Mouse (Mus musculus) E14TG2a.4 (cell line): Measurements from ENCODE around the gene Zfyve28.

ENCODE experiments used
- H3K27me3 ChIP-seq: 2 replicates; pipeline ENCODE4 v1.6.1; 2014; ENCODE audit warnings: low read length, control low read depth; ENCODE audit not compliant: insufficient read depth
- H3K36me3 ChIP-seq: 2 replicates; pipeline ENCODE4 v1.6.1; 2014; ENCODE audit warnings: low read length, control low read depth; ENCODE audit not compliant: insufficient read depth
- H3K4me1 ChIP-seq: replicated peaks from 2 replicates; pipeline ENCODE4 v1.6.1; 2014; ENCODE audit warnings: low read depth, low read length, control low read depth
- H3K4me3 ChIP-seq: replicated peaks from 2 replicates; pipeline ENCODE4 v1.5.1; 2014; ENCODE audit warnings: mild to moderate bottlenecking, low read length
- H3K9me3 ChIP-seq: 2 replicates; pipeline ENCODE4 v1.6.1; 2014; ENCODE audit warnings: low read length, control low read depth
- CTCF ChIP-seq: conservative IDR thresholded peaks from 2 replicates; pipeline ENCODE4 v1.5.1; 2014; ENCODE audit warnings: low read length
- NANOG ChIP-seq: IDR thresholded peaks from 2 replicates; pipeline ENCODE4 v1.6.1; 2014; ENCODE audit warnings: borderline replicate concordance, low read length, mixed read lengths
- POU5F1 ChIP-seq: IDR thresholded peaks from 2 replicates; pipeline ENCODE4 v1.6.1; 2014; ENCODE audit warnings: low read length, borderline replicate concordance

The Zfyve28 gene

GRCm38 (mm10) chr5:34196423-34196822 lies 91.8 kb downstream of the Zfyve28 start:
- peaks cover 15% of the 10 kb centered on the region for H3K27me3 ChIP-seq
- peaks cover 5% of the 10 kb centered on the region; the same call in 1 of the 2 replicates for H3K36me3 ChIP-seq
- H3K4me1 ChIP-seq = 0 out of 2 replicates have a peak, but pooled peaks cover 3% of the 10 kb centered on the region
- TF ChIP-seq POU5F1 (no peak), NANOG (no peak), CTCF (no peak)
- H3K9me3 ChIP-seq = no peaks in the 10 kb centered on the region
- H3K4me3 ChIP-seq = no peak overlapping the region

- no peak for TF ChIP-seq CTCF
- no peak for TF ChIP-seq NANOG
- no peak for TF ChIP-seq POU5F1
- Histone ChIP-seq H3K27me3 (peaks cover 15% of the 10 kb centered on the region), H3K4me1 (peaks cover 6% of the 10 kb centered on the region; the same call in 1 of the 2 replicates), H3K4me3 (no peak overlapping the region), H3K9me3 (no peaks in the 10 kb centered on the region), H3K36me3 (peaks cover 5% of the 10 kb centered on the region; the same call in 1 of the 2 replicates)
Observed at GRCm38 (mm10) chr5:34195786-34196185, 92.5 kb downstream of the Zfyve28 start.

- no peaks in the 10 kb centered on the region for H3K9me3 ChIP-seq
- peaks cover 11% of the 10 kb centered on the region for H3K4me1 ChIP-seq
- H3K27me3 ChIP-seq = peaks cover 15% of the 10 kb centered on the region
- peaks cover 5% of the 10 kb centered on the region; the same call in 1 of the 2 replicates for H3K36me3 ChIP-seq
- TF ChIP-seq NANOG (no peak), CTCF (no peak), POU5F1 (no peak)
- H3K4me3 ChIP-seq = no peak overlapping the region
Observed at GRCm38 (mm10) chr5:34194975-34195662, 93.1 kb downstream of the Zfyve28 start.

- peaks cover 5% of the 10 kb centered on the region; the same call in 1 of the 2 replicates for H3K36me3 ChIP-seq
- H3K4me3 ChIP-seq = no peak overlapping the region
- TF ChIP-seq POU5F1 = no peak
- TF ChIP-seq CTCF = no peak
- TF ChIP-seq NANOG = no peak
- no peaks in the 10 kb centered on the region for H3K9me3 ChIP-seq
- peaks cover 11% of the 10 kb centered on the region for H3K4me1 ChIP-seq
- H3K27me3 ChIP-seq = peaks cover 19% of the 10 kb centered on the region
Observed at GRCm38 (mm10) chr5:34194426-34194825, 93.8 kb downstream of the Zfyve28 start.

GRCm38 (mm10) chr5:34191843-34192242 lies 96.4 kb downstream of the Zfyve28 start:
- H3K4me3 ChIP-seq = no peak overlapping the region
- H3K27me3 ChIP-seq = peaks cover 14% of the 10 kb centered on the region
- TF ChIP-seq NANOG (no peak), POU5F1 (no peak), CTCF (peak; percentile 21)
- peaks cover 18% of the 10 kb centered on the region for H3K4me1 ChIP-seq
- no peaks in the 10 kb centered on the region for H3K9me3 ChIP-seq
- H3K36me3 ChIP-seq = peaks cover under 1% of the 10 kb centered on the region; the same call in 1 of the 2 replicates

- no peaks in the 10 kb centered on the region for H3K36me3 ChIP-seq
- no peak overlapping the region for H3K4me3 ChIP-seq
- H3K4me1 ChIP-seq = peaks cover 25% of the 10 kb centered on the region
- H3K27me3 ChIP-seq = peaks cover 22% of the 10 kb centered on the region
- TF ChIP-seq CTCF (no peak), NANOG (no peak), POU5F1 (no peak)
- H3K9me3 ChIP-seq = no peaks in the 10 kb centered on the region
Observed at GRCm38 (mm10) chr5:34191021-34191420, 97.2 kb downstream of the Zfyve28 start.

- no peak for TF ChIP-seq NANOG
- no peak for TF ChIP-seq CTCF
- no peak for TF ChIP-seq POU5F1
- Histone ChIP-seq H3K4me1 (peaks cover 25% of the 10 kb centered on the region), H3K36me3 (no peaks in the 10 kb centered on the region), H3K27me3 (peaks cover 37% of the 10 kb centered on the region), H3K4me3 (no peak overlapping the region), H3K9me3 (no peaks in the 10 kb centered on the region)
Observed at GRCm38 (mm10) chr5:34189521-34189920, 98.7 kb downstream of the Zfyve28 start.

GRCm38 (mm10) chr5:34188856-34189255 lies 99.4 kb downstream of the Zfyve28 start:
- H3K9me3 ChIP-seq = no peaks in the 10 kb centered on the region
- H3K4me3 ChIP-seq = no peak overlapping the region
- H3K27me3 ChIP-seq = peaks cover 44% of the 10 kb centered on the region
- TF ChIP-seq CTCF = no peak
- no peak for TF ChIP-seq POU5F1
- TF ChIP-seq NANOG = no peak
- peaks cover 25% of the 10 kb centered on the region for H3K4me1 ChIP-seq
- H3K36me3 ChIP-seq = no peaks in the 10 kb centered on the region
